Mouse (Mus musculus) 416B (cell line): ENCODE measurements around the gene Nell1.

Source experiments
- DNase-seq: peaks from one replicate; pipeline ENCODE4 v3.0.0; 2011; ENCODE audit warnings: low read depth

Nell1 gene

DNA sequence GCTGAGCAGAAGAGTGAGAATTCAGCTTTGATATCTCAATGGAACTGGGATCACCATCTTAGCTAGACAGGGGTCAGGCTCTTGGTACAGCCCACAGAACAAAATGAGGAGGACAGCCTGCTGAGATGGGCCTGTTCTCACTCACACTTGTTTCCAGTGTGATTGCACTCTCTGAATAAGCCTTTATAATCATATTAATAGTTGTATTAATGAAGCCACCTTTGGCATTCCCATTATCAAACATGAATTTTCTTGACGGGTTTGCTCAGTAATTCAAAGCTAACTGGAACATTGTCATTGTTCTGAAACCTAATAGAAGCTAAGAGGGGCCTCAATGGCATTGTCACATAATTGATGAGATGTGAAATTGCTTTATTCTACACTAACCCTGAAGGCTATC, 875.6 kb downstream of the Nell1 start:
- no peak for DNase-seq

DNA sequence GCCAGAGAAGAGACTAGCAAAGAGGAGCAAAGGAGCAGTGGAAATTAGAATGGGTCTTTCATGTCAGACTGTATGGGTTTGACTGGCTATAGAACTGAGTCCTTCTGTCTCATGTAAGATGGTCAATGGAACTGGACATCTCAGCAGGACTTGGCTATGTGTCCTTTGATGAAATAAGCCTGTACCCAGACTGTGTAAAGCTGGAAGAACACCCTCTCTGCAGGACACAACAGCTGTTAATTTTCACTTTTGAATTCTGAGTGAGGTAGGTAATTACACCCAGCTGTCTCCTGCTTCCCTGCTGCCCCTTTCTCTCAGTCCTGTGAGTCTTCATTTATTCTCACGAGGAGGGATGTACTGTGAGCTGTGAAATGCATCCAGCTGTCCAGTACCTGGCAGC, 895.5 kb downstream of the Nell1 start:
- no peak for DNase-seq

DNA sequence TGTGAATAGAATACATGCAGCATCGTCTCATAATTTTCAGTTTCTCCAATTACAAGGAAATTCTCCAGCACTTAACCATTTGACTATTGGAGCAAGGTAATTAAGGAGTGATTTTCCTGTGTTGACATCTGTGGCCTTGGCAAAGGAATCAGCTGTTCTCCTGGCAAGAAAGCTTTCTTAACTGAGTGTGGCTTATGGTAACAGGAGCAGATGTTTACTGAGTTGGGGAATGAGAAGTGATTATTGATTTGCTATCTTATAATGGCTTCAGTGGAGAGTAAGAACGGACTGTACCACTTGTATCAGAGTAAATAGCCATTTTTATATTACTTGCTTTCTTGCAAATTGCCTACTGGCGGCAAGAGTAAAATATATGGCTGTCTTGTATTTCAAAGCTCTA, 913.0 kb downstream of the Nell1 start:
- DNase-seq, result no peak

DNA sequence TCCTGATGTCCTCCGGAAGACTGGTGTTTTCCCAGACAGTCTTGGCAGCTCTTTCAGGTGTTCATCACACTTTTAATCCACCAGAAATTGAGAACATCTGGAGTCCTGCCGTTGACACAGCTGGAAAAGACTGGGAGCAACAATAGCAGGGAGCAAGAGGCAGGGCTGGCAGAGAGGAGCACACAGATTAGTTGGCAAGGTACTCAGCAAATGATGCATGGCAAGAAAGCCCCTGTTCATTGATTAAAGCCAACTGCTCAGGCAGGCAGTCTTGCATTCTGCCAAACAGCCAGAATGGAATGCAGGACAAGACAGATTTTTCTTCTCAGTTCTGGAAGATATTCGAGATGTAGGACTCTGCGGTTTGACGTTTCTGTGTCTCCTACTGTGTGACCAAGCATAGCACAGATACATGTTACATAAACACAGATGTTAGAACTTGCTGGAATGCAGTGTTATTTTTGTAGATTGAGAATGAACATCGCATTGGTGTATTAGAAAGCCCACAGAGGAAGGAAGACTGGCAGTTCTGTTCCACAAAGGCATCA, 925.0 kb downstream of the Nell1 start:
- DNase-seq, result no peak
